Mouse (Mus musculus) large intestine, adult 2 months (tissue): ENCODE data around the gene Arhgdia. TPM values are rescaled to one million over a fixed set of nuclear protein-coding genes. Genes with fewer than 3 reads are reported as not detected.
"Not testable (repeated sequence)": the region's sequence is repeated elsewhere in the genome, so short reads cannot be mapped to it uniquely, and the experiment has no call there.

Source experiments
- DNase-seq: peaks from one replicate; pipeline ENCODE4 v3.0.0-alpha.2; 2012; ENCODE audit warnings: low read depth, low spot score
- WGBS: fragments of 180-500 bp; shearing (Covaris S2); methylation state at CpG from one replicate; pipeline ENCODE4 v1.1.7; 2018; 5-methylcytosine and 5-hydroxymethylcytosine counted together
- polyA plus RNA-seq: library from polyadenylated mRNA; depleted of rRNA; stranded (reverse); fragments of >200 nt; gene quantifications from 2 replicates; pipeline ENCODE4 v1.2.3, GENCODE M21; 2012

The Arhgdia gene
- polyA plus RNA-seq, 1 experiment = 760 TPM

GRCm38 (mm10) chr11:120615167-120615566, 33.7 kb upstream of the Arhgdia start:
- whole genome bisulfite sequencing = 95% methylated on average over 6 of the region's 6 CpGs
- no peak for DNase-seq

- no peak for DNase-seq
- WGBS = 87% methylated on average over 8 of the region's 8 CpGs
Observed at GRCm38 (mm10) chr11:120613976-120614375, 32.6 kb upstream of the Arhgdia start.

GRCm38 (mm10) chr11:120613481-120613972, 32.1 kb upstream of the Arhgdia start:
- DNase-seq = no peak
- WGBS = 84% methylated on average over 10 of the region's 10 CpGs

GRCm38 (mm10) chr11:120612763-120613162, 31.3 kb upstream of the Arhgdia start:
- no peak for DNase-seq
- WGBS = 56% methylated on average over 6 of the region's 6 CpGs

GRCm38 (mm10) chr11:120610477-120611046, 29.1 kb upstream of the Arhgdia start:
- DNase-seq = no peak
- WGBS = 89% methylated on average over 9 of the region's 9 CpGs

- 42% methylated on average over 8 of the region's 8 CpGs for WGBS
- DNase-seq = no peak
Observed at GRCm38 (mm10) chr11:120609250-120609649, 27.8 kb upstream of the Arhgdia start.

GRCm38 (mm10) chr11:120608241-120609034, 27.0 kb upstream of the Arhgdia start, which contains the start of gene Npb:
Gene Npb, plus strand, starts transcription at chr11:120608477.
- no peak for DNase-seq
- 10% methylated on average over 45 of the region's 45 CpGs for WGBS

GRCm38 (mm10) chr11:120606764-120607163, 25.3 kb upstream of the Arhgdia start:
- no peak for DNase-seq
- 74% methylated on average over 4 of the region's 4 CpGs for WGBS

GRCm38 (mm10) chr11:120605667-120606066, 24.2 kb upstream of the Arhgdia start:
- 83% methylated on average over 7 of the region's 7 CpGs for WGBS
- no peak for DNase-seq

GRCm38 (mm10) chr11:120603545-120603944, 22.1 kb upstream of the Arhgdia start:
- WGBS = 59% methylated on average over 2 of the region's 2 CpGs
- no peak for DNase-seq

- WGBS = 91% methylated on average over 3 of the region's 3 CpGs
- DNase-seq = no peak
Observed at GRCm38 (mm10) chr11:120600716-120601115, 19.3 kb upstream of the Arhgdia start.

- no peak for DNase-seq
- WGBS = 39% methylated on average over 17 of the region's 17 CpGs
Observed at GRCm38 (mm10) chr11:120598990-120599549, 17.6 kb upstream of the Arhgdia start.

- peak; percentile 71 for DNase-seq
- WGBS = 1% methylated on average over 87 of the region's 88 CpGs
Observed at GRCm38 (mm10) chr11:120598283-120598989, 17.0 kb upstream of the Arhgdia start, which contains the start of the genes Alyref and Anapc11. Gene Alyref, minus strand, starts transcription at chr11:120598365. Gene Anapc11, plus strand, starts transcription at chr11:120598421.

GRCm38 (mm10) chr11:120597240-120598235, 16.1 kb upstream of the Arhgdia start:
- WGBS = 2% methylated on average over 99 of the region's 99 CpGs
- no peak for DNase-seq

GRCm38 (mm10) chr11:120588531-120588930, 7.1 kb upstream of the Arhgdia start:
- no peak for DNase-seq
- WGBS = 91% methylated on average over 6 of the region's 6 CpGs

GRCm38 (mm10) chr11:120583937-120584336, 2.5 kb upstream of the Arhgdia start:
- DNase-seq = no peak
- 94% methylated on average over 1 of the region's 1 CpGs for WGBS

- DNase-seq = not testable (repeated sequence)
- 96% methylated on average over 2 of the region's 2 CpGs for WGBS
Observed at GRCm38 (mm10) chr11:120582982-120583293, 1.5 kb upstream of the Arhgdia start.

GRCm38 (mm10) chr11:120582268-120582981, 1.0 kb upstream of the Arhgdia start:
- no peak for DNase-seq
- WGBS = 51% methylated on average over 8 of the region's 8 CpGs
